Mouse (Mus musculus): ENCODE data around the gene Slc25a25.

DNA sequence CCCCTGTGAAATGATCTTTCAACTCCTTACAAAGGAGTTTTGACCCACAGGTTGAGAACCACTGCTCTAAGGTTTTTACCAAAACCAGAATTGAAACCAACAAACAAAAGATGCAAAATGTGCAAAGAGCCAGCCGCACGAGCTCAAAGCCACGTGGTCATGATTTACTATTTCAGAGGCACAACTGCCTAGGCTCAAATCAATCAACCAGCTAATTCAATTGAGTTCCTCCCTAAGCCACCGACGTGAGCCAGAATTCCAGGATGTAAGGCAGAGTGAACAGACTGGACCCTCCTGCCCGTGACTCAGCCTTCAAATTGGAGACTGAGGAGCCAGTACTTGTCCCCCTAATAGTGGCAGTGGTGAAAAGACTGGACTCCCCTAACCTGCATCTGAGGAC is 12.1 kb downstream of the Slc25a25 start:
- TF ChIP-seq USF1 (IDR thresholded peaks at IDR 0.05; ENCODE audit: low read depth) (no peak), MYOD1 (IDR thresholded peaks at IDR 0.05; ENCODE audit: control insufficient read depth, insufficient read length, low read depth) (no peak), CEBPB (IDR thresholded peaks at IDR 0.05; ENCODE audit: low read depth) (no peak), CTCF (IDR thresholded peaks at IDR 0.05; ENCODE audit: control insufficient read depth, insufficient read depth, insufficient read length) (no peak), MAX (IDR thresholded peaks at IDR 0.05) (no peak)
